Mouse (Mus musculus) brain, embryonic 14.5 days (tissue): ENCODE measurements around the gene Pdlim1.

Experiments
- CTCF ChIP-seq: fragments of 200-500 bp; IDR thresholded peaks from 2 replicates; pipeline ENCODE4 v1.5.1; 2012; ENCODE audit warnings: inconsistent platforms, mild to moderate bottlenecking, moderate library complexity, borderline replicate concordance; ENCODE audit not compliant: insufficient read depth, insufficient read length; ENCODE audit errors: extremely low read depth
- POLR2A ChIP-seq: fragments of 200-500 bp; IDR thresholded peaks from 2 replicates; pipeline ENCODE4 v1.6.1; 2012; ENCODE audit warnings: mild to moderate bottlenecking, inconsistent platforms, borderline replicate concordance; ENCODE audit not compliant: poor library complexity, insufficient read depth, insufficient read length, severe bottlenecking; ENCODE audit errors: extremely low read depth

DNA sequence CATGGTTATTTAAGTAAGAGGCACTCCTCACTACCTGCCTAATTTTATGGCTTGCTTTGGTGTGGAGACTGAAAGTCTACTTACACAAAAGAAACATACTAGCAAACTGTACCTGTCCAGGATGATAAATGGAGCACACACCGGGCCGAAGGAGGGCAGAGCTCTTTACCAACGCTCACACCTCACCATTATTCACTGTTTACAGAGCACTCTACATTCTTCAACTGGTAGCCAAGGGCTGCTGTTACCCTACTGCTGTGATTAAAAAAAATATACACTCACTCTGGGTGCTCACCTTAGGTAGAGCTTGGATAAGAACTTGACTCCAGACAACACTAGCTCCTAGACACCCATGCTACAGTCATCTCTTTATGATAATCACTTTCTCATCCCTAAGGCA lies 3.1 kb downstream of the Pdlim1 start:
- no peak for TF ChIP-seq CTCF
- TF ChIP-seq POLR2A: no peak
